Mouse (Mus musculus): ENCODE data around the gene Akt1s1. TPM values are rescaled to one million over a fixed set of nuclear protein-coding genes. Genes with fewer than 3 reads are reported as not detected.

The Akt1s1 gene
- total and polyA plus RNA-seq, 3 experiments, result 9.5 to 24.2 (median 23.3) TPM

DNA sequence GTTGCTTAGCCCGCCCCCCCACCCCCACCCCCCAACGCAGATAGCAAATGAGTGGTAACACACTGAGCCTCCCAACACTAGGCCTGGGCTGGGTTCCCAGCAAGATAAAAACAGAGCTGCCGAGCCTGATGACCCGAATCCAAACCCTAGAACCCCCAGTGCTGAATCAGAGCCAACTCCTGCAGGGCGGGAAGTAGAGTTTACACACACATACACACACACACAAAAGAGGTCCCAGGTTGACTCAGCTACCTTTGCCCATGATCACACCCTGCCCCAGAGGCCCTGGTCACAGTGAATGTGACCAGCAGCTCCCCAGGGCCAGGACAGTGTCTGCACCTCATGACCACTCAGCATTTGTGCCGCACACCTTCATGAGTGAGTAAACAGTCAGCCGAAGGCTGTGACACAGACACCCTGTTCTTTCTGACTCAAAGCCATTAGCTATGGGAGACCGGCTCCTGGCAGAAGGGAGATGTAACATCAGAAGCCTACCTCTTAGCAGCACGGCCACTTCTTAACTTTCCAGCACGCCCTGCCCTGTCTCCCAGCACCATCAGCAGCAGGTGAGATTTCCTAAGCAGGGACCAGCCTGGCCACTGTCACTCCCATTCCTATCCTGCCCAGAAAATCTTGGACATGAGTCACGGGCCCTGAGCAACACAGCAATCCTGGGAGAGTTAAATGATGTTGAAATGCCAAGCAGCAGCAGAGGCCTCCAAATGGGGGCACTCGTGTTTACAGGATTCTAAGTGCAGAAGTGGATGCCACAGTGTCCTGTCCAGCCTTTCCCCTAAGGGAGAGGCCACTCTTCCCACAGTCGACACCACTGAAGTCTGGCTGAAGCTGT lies 39.7 kb downstream of the Akt1s1 start:
- no peak for DNase-seq (ENCODE audit: extremely low read depth)
- H3K9me3 ChIP-seq (replicated peaks; ENCODE audit: low read length), result no peaks in the 10 kb centered on the region
- TF ChIP-seq TBP (conservative IDR thresholded peaks at IDR 0.05; ENCODE audit: low read depth, low read length) (no peak), POLR2A (IDR thresholded peaks at IDR 0.05; ENCODE audit: low read depth, low read length) (no peak), ETS1 (conservative IDR thresholded peaks at IDR 0.05; ENCODE audit: low read depth, low read length) (no peak), ZKSCAN1 (IDR thresholded peaks at IDR 0.05; ENCODE audit: borderline replicate concordance, low read depth, low read length) (no peak), ELF1 (IDR thresholded peaks at IDR 0.05; ENCODE audit: low read depth, low read length) (no peak)
- no peak overlapping the region for H3K9ac ChIP-seq (ENCODE audit: insufficient read depth, low read depth)
- in situ Hi-C loops (cut with MboI; ENCODE audit: low pct_ligation_motif_present, low pct_unique_long_range_greater_than_20kb, low sequenced_read_pairs), result no loop called here
- no peaks in the 10 kb centered on the region for H3K27me3 ChIP-seq (replicated peaks)
- H3K4me2 ChIP-seq (ENCODE audit: insufficient read depth, low read depth, poor library complexity, severe bottlenecking), result no peak overlapping the region
- no peak overlapping the region for H3K4me3 ChIP-seq (replicated peaks in 1 of 3; ENCODE audit: low read depth in 2 of 3, low read length in 2 of 3, poor library complexity in 1 of 3)
- H3K4me1 ChIP-seq (ENCODE audit: control insufficient read depth in 1 of 2, insufficient read depth in 2 of 2), result peaks cover 10 to 14% of the 10 kb centered on the region in 2 experiments
- peaks cover 36 to 68% of the 10 kb centered on the region in 2 experiments for H3K36me3 ChIP-seq (replicated peaks in 1 of 2; ENCODE audit: control insufficient read depth in 1 of 2, insufficient read depth in 1 of 2, low read length in 1 of 2)
- H3K79me2 ChIP-seq (replicated peaks; ENCODE audit: control insufficient read depth, extremely low read depth, insufficient read depth, poor library complexity, severe bottlenecking), result peaks cover 14% of the 10 kb centered on the region
- dilution Hi-C loops (cut with MboI; ENCODE audit: extremely low pct_ligation_motif_present, extremely low pct_unique_long_range_greater_than_20kb, low sequenced_read_pairs), result no loop called here
- H3K27ac ChIP-seq (ENCODE audit: insufficient read depth, low read depth), result no peak overlapping the region

DNA sequence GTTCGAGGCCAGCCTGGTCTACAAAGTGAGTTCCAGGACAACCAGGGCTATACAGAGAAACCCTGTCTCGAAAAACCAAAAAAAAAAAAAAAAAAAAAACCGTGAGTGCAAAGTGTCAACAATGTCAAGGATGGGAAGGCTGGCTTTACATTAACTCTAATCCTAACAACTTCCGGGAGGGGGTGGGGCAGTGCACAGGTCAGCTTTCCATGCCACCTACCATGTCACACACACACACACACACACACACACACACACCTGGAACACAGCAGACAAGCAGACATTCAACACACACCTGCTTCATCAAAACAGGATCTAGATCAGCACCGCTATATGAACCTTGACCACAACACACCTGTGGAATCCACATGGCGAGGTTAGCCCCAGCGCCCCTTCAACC lies 41.4 kb downstream of the Akt1s1 start:
- Histone ChIP-seq H3K36me3 (replicated peaks in 1 of 2; ENCODE audit: control insufficient read depth in 1 of 2, insufficient read depth in 1 of 2, low read length in 1 of 2) (peaks cover 22 to 54% of the 10 kb centered on the region in 2 experiments), H3K4me1 (ENCODE audit: control insufficient read depth in 1 of 2, insufficient read depth in 2 of 2) (peaks cover 10 to 17% of the 10 kb centered on the region in 2 experiments), H3K9me3 (replicated peaks; ENCODE audit: low read length) (no peaks in the 10 kb centered on the region), H3K27ac (ENCODE audit: insufficient read depth, low read depth) (no peak overlapping the region), H3K4me3 (replicated peaks in 1 of 3; ENCODE audit: low read depth in 2 of 3, low read length in 2 of 3, poor library complexity in 1 of 3) (no peak overlapping the region), H3K9ac (ENCODE audit: insufficient read depth, low read depth) (no peak overlapping the region), H3K27me3 (replicated peaks) (no peaks in the 10 kb centered on the region), H3K79me2 (replicated peaks; ENCODE audit: control insufficient read depth, extremely low read depth, insufficient read depth, poor library complexity, severe bottlenecking) (peaks cover 14% of the 10 kb centered on the region), H3K4me2 (ENCODE audit: insufficient read depth, low read depth, poor library complexity, severe bottlenecking) (no peak overlapping the region)
- dilution Hi-C loops (cut with MboI; ENCODE audit: extremely low pct_ligation_motif_present, extremely low pct_unique_long_range_greater_than_20kb, low sequenced_read_pairs) (no loop called here), in situ Hi-C loops (cut with MboI; ENCODE audit: low pct_ligation_motif_present, low pct_unique_long_range_greater_than_20kb, low sequenced_read_pairs) (no loop called here)
- no peak for DNase-seq (ENCODE audit: extremely low read depth)
- no peak for TF ChIP-seq CHD2 (IDR thresholded peaks at IDR 0.05; ENCODE audit: low read length)
- TF ChIP-seq RCOR1 (conservative IDR thresholded peaks at IDR 0.05; ENCODE audit: low read depth, low read length), result no peak
- TF ChIP-seq JUN (IDR thresholded peaks at IDR 0.05; ENCODE audit: insufficient read depth, low read depth, low read length), result no peak
- TF ChIP-seq MEF2A (IDR thresholded peaks at IDR 0.05; ENCODE audit: borderline replicate concordance, low read depth, low read length), result no peak
- no peak for TF ChIP-seq MAX (IDR thresholded peaks at IDR 0.05; ENCODE audit: low read length)
- no peak for TF ChIP-seq MAFK (IDR thresholded peaks at IDR 0.05; ENCODE audit: insufficient replicate concordance, low read length)
- no peak for TF ChIP-seq USF1 (IDR thresholded peaks at IDR 0.05; ENCODE audit: low read depth, low read length)
- TF ChIP-seq GABPA (IDR thresholded peaks at IDR 0.05; ENCODE audit: insufficient replicate concordance, low read depth, low read length), result no peak
- no peak for TF ChIP-seq NRF1 (IDR thresholded peaks at IDR 0.05; ENCODE audit: low read depth, low read length)
- TF ChIP-seq ZMIZ1 (IDR thresholded peaks at IDR 0.05; ENCODE audit: low read depth, low read length), result no peak
- TF ChIP-seq CTCF (conservative IDR thresholded peaks at IDR 0.05 in 1 of 2, IDR thresholded peaks at IDR 0.05 in 1 of 2; ENCODE audit: low read depth in 2 of 2, low read length in 2 of 2), result no peak
- TF ChIP-seq SIN3A (IDR thresholded peaks at IDR 0.05; ENCODE audit: low read length), result no peak

Measured in CH12.LX (cell line).